Mouse (Mus musculus) gastrocnemius, postnatal 36 days (tissue): ENCODE data around the gene Themis3. TPM values are rescaled to one million over a fixed set of nuclear protein-coding genes. Genes with fewer than 3 reads are reported as not detected.
A peak's percentile ranks its signal among the peaks of the same experiment; 100 is the strongest.

Source experiments
- DNase-seq, 2 experiments: peaks; one replicate each; pipeline ENCODE4 v3.0.0; 2022
- intact Hi-C: fragments of 180-260 bp; cut with DNase I; formaldehyde crosslinking; loops from one replicate; pipeline ENCODE4 v1.15.1; 2025
- long read RNA-seq, 2 experiments: library from polyadenylated mRNA; stranded (forward); transcript quantifications; one replicate each; pipeline ENCODE4 v2.0.0; 2021
- total RNA-seq, 2 experiments: library from RNA; stranded (reverse); gene quantifications; 2 replicates each; pipeline ENCODE4 v1.2.3; 2021

Gene Themis3
- 1 to 10 TPM in 1 of 2 experiments, under 1 TPM in 1; 0.10 to 1.1 TPM for total RNA-seq
- long read RNA-seq, experiment 1, partial matches to known transcripts = 0 of 2 reads
- long read RNA-seq, experiment 1, other reads (novel, unspliced or antisense) = 2 of 2 reads
- long read RNA-seq, experiment 2, partial matches to known transcripts = 1 of 1 reads
- long read RNA-seq, experiment 2, other reads (novel, unspliced or antisense) = 0 of 1 reads

DNA sequence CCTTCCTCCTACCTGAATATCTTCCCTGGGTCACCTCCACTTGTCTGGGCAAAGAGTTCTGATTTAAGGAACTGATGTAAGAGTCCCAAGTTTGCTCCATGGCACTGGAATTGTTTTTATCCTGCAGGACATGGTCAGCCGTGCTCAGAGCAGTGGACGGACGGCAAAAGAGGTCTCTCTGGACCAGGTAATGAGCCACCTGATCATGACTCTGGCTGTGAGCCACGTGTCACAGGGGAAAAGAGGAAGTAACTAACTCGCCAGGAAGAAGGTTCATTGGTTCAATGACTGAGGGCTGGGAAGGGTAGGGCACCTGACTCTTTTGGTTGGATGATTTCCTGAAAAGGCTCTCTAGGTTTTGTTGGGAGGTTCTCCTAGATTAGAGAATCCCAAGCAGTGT is at the start of gene Themis3:
TSS of gene Themis3 (minus strand) at position 187 of the 400 bp plus-strand sequence.
- DNase-seq = no peak
- intact Hi-C loops = no loop called here

DNA sequence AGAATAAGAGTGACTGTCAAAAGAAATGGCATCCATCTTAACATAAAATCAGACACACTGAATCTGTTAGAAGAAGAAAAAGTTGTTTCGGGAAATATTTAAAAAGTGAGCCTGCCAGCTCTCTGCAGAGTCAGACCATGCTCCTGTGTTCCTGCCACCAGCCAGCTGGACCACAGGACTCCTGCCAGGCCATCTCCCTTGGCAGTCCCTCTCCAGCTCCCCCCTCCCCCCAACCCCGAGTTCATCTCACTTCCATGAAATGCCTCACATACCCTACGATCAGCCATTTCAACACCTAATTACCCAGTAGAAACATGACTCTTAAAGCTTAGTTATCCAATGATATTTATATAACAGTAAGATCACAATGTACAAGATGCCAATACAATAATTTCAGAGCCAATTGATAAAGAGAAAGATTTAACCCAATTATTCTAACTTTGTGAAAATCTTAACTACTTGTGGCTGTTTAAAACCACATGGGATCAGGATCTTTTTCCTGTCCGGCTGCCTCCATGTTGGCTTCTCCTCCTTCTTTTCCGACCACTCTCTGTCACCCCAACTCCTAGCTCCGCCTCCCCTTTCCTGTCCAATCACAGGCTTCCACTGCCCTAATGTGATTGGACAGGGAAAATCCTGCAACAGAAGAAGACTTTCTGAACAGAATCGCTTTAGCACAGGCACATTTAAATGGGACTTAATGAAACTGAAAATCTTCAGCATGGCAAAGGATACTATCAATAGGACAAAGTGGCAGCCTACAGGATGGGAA is 43.7 kb upstream of the Themis3 start:
- intact Hi-C loops = no loop called here
- DNase-seq = no peak

DNA sequence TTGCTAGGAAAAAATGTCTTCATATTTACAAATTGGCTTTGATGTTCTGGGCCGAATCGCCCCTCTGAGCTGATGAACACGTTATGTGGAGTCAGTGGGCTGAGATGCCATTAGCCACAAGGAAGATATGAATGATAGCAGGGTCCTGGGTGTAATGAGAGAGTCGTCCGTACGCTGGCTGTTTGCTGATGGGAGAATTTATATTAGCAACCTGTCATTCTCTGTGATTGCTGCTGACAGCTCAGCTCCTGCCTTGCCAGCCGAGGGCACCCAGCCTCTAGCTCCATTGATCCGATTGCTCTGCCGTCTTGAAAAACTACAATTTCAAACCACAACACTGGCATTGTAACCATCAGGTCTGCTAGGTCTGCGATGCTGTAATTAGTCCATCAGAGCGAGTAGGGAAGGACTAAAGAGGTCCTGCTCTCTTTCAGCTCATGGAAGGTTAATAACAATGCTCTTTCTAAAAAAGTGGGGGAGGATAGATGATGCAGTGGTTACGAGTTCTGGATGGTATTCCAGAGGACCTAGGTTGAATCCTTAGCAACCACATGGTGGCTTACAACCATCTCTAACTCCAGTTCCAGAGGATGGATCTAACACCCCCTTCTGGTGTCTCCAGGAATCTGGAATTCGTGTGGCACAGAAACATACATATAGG is 25.7 kb upstream of the Themis3 start:
- no peak for DNase-seq
- intact Hi-C loops = no loop called here

DNA sequence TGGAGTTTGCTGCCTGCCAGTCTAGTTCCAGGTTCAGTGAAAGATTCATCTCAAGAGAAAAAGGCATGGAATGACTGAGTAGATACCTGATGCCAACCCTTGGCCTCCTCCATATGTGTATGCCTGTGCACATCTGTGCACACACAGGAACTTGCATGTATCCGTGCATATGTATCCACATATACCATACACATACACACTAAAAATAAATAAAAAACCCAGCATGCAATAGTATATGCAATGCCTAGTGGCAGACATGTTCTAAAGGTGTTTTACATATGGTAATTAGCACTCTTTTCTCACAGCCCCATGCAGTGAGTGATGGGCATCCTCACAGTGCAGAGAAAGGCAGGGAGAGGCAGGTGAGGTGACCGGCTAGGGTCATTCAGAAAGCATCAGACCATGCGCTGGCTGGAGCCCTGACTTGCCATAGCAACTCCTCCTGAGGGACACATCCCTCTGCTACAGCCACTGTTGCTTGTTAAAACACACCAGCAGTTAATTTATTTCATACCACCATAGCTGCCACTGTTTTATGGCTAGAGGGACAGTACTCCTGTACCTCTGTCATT is 24.9 kb upstream of the Themis3 start:
- DNase-seq = no peak
- intact Hi-C loops = no loop called here

DNA sequence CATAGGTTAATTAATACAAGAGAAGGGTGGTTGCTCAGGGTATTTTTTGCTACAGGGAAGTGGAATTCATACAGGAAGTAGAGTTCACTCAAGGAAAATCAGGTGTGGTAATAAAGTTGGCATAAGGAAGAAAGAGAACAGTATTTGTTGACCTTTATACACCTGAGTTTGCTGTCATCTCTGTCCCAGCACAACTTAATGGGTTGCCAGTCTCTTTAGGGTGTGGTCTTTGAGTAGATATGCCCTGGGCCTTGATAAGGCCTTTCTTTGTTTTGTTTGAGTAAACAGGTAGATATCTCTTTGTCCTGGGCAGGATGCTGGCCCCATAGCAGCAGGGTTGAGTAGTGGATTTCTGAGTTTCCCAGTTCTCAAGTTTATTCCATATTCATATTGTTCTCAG is 15.6 kb upstream of the Themis3 start:
- DNase-seq = no peak
- intact Hi-C loops = no loop called here

DNA sequence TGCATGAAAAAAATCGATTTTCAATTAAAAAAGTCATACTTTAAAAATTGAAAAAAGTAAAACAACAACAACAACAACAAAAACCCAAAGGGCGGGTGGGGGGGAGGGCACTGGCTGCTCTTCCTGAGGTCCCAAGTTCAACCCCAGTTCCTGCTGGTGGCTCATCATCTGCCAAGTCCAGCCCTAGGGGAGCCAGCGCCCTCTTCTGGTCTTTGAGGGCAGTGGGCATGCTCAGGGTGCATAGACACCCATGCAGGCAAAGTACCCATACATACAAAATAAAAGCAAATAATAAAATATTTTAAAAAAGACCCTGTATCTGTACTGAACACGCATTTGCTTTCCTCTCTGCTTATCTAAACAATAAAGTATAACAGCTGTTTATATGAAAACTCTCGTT is 10.5 kb upstream of the Themis3 start:
- intact Hi-C loops = no loop called here
- no peak for DNase-seq

DNA sequence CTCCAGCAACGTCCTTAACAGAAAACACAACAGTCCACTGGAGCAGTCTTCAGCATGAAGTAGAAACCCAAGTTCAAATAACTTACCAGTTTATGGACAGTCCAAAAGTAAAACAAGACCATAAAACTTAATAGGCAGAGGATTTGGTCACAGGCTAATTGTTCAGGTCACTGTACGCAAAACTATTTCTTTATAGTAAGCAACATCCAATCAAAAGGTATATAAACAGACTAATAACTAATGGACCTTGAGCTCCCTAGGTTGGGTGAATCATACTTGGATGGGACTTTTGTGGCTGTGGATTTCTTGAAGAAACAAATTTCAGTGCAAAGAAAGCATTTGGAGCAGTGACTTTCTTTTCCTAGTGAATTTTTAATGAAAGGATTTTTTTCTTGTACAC is 6.8 kb upstream of the Themis3 start:
- intact Hi-C loops = no loop called here
- no peak for DNase-seq

DNA sequence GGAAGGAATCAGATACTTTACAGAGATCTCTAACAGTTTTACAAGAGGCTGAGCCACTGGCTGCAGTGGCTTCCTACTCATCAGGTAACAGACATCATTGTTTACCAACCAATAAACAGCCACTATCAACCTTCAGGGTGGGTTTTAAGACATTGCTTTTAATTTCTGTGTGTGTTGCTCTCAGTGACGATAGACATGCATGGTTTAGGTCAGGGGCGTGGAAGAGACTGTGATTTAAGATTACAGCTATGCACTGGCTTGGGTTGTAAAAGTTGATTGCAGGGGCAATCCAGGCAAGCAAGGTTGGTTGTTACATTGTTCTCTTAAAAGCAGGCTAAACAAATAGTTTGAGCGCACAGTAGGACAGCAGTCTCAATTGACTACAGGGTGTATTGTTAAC is 1.4 kb upstream of the Themis3 start:
- intact Hi-C loops = no loop called here
- DNase-seq = no peak

DNA sequence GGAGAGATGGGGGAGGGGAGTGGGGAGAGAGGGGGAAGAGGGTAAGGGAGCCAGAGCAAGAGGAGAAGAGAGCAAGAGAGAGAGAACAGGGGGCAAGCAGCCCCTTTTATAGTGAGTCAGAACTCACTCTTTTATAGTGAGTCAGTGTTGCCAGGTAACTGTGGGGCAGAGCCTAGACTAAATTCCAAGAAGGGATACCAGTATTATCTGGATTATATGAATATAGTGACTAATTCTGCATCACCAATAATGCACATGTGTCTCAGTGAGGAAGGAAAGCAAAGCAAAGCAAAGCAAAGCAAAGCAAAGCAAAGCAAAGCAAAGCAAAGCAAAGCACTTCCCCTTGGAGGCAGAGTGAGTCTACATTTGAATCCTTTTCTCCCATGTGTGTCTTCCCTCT is 835 bp upstream of the Themis3 start:
- intact Hi-C loops = no loop called here
- no peak for DNase-seq

DNA sequence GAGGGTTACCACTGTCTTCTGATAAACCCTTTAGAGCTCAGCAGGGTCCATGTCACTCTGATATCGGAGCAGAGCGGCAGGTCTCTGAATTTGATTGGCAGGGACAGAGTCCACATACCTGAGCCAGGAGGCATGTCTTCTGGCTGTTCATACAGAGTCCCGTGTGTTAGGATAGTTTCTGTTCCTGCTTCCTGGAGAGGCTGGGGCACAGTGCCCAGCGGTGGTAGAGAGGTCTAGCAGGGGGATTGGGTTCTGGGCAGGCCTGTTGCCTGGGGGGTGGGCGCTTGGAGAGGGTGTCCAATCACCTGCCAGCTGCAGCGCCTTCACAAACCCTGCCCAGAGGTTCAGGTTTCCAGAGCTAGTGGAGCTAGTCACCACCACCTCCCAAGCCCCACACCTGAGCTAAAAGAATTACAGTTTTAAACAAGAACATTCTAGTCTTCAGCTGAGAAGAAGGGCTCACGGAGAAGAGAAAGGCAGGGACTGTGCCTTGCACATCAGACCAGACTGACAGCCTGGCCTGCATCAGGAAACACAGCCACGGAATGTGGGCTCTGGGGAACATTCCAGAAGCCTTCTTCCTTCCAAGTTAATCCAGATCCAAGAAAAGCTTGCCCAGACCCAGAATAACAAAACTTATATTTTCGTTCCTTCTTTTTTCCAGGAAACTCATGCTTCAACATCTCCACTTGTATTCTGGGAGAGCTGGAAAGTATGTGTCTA is 3.9 kb downstream of the Themis3 start:
- DNase-seq = no peak

DNA sequence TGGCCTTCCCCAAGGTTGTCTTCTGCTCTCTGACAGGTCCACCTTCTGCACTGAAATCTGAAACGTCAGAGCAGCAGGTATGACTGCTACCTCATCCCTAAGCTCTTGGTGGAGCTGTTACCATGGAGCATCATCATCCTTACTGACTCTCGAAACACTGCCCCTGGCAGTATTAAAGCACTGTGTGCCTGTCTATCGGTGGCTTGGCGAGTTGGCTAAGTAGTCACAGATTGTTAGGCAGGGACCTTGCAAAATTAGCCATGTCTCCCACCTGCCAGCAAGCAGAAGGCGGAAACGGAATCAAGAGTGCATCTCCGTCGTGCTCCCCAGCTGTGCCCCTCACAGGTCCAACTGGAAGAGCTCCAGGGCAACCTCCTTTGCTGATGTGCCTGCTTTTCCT is 4.6 kb downstream of the Themis3 start:
- DNase-seq = no peak
- intact Hi-C loops = no loop called here

More for the DNA sequence above, 3.9 kb downstream of the Themis3 start:
- intact Hi-C loops = no loop called here

DNA sequence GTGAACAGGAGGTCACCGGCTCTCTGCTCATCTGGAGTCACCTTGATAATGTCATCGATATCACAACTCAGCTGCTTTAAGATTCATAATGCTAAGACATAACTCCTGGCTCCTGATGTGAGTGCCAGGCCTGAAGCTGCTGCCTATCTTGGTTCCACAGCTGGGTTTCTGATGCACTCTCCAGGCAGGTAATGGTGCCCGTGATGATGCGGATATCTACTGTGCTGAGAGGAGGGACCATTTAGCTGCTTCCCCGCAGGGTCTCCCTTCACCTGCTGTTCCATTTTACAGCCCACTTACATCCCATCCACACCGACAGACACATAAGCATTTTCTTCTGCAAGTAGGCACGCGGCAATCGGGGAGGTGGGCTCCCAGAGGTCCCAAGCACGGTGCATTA is 7.7 kb downstream of the Themis3 start:
- no peak for DNase-seq
- intact Hi-C loops = no loop called here

DNA sequence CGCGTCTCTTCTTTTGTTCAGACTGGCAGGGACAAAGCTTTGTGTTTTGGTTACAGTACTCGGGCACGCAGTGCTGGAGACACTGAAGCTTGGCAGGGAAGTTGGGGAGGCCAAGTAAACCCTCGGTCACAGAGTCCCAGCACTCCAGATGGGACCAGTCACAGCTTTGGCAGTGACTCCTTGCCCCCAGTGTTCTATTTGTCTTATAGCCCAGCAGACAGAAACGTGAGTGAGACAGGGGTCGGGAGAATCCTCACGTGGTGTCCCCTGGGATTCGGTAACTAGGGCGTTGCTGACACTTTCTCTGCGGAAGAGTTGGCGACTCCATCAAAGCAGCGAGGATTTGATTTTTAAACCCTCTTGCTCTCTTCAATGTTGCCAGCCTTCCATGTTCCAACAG is 8.3 kb downstream of the Themis3 start:
- no peak for DNase-seq
- intact Hi-C loops = no loop called here

DNA sequence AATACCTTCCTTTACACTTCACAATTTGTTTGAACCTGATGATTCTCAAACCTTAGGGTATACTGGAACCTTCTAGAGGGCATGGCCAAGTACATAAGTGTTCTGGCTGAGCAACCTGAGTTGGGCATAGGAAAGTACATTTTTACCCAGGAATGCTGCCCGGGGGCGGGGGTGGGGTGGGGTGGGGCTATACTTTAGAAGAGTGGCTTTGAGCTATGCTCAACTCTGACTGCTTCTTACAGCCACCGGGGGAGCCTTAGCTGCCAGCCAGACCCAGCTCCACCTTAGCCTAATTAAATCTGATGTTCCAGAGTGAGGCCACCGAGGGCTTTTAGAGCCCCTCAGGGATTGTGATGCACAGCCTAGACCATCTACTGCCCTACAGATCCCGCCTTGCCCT is 13.4 kb downstream of the Themis3 start:
- intact Hi-C loops = no loop called here

DNA sequence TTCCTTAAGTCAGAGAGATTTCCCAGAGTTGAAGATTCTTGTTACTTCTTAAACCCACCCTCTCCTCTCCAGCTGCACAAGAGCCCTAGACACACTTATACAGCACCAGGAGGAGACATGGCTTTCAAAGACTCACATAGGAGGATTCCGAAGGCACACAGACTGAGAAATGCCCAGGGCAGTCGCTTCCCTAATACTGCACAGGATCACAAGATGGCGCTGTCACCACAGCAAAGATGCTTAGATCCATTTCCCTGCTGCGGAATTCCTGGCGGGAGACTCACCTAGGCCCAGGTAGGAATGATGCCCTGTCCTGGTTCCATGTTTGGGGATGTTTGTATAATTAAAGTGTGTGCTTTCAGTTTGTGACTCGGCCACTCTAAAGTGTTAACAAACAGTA is 16.4 kb downstream of the Themis3 start:
- intact Hi-C loops = loop anchor here (5.0 to 10.0 kb wide), 5 partner anchors 177 to 1257 kb away; no protein-coding TSS in a partner anchor
- DNase-seq = no peak

More for the DNA sequence above, 13.4 kb downstream of the Themis3 start:
- no peak for DNase-seq

DNA sequence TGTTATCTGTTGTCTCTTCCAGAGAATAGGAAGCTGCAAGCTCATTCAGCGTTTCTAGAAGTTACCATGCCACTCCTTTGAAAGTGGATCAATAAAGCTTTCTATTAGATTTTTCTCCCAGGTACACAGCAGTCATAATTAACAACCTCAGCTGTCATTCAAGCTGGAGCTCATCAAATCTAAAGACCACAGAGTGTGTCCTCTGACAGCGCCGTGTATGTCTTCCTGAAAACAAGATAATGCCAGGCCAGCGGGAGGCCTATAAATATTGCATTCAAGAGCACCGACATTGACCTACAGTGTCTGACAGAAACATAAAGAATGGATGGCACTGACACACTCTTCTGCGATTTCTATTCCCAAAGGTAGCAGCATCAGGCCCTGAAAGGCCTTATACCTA is 16.9 kb downstream of the Themis3 start:
- no peak for DNase-seq
- intact Hi-C loops = loop anchor here (5.0 to 10.0 kb wide), 5 partner anchors 177 to 1257 kb away; no protein-coding TSS in a partner anchor

DNA sequence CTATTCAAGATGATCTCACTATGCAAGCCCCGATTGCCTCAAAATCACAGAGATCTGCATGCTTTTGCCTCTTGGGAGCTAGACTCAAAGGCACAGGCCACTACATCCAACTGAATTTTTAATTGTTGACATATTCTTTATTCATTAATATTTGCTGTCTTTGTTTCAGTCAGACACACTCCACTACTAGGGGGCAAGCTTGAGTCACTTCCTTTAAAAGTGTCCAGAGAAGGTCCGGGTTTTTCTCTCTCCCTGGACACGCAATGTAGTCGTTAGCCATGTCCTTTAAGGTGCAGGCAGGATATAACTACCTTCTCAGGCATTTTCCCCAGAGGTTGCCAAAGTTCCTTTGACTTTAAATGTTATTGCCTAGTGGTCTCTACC is 21.8 kb downstream of the Themis3 start:
- intact Hi-C loops = loop anchor here (10.0 kb wide), 4 partner anchors 182 to 1262 kb away; no protein-coding TSS in a partner anchor
- peak in 1 of 2 experiments; percentile 17 for DNase-seq

DNA sequence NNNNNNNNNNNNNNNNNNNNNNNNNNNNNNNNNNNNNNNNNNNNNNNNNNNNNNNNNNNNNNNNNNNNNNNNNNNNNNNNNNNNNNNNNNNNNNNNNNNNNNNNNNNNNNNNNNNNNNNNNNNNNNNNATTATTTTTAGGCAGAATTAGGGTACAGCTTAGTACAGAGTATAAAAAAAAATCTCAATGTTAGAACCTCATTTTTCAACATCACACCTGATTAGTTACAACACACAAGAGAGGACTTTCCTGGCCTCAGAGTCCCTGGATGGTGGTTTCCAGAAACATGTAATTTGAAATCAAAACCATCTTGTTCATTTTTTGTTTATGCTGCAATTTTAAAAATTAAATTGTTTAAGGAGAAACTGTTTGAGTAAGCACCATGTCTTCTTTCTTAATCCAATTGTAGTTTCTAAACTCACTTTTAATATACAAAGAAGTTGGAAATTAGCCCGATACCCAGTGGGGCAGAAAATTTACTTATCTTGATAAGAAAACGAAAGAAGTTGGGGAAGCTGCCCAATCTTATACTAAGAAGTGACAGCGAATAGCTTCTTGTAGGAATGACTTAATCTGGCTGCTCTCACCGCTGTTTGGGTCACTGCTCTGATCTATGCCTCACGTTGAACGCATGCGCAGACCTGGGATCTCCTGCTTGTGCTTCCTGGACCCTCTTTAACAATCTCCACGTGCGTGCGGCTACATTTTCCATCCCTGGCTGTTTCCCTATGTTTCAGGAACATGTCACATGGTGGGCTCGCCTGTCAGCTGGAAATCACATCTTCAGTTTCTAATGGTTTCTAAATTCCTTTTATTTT is 22.4 kb downstream of the Themis3 start:
- intact Hi-C loops = loop anchor here (10.0 kb wide), 4 partner anchors 183 to 1263 kb away; no protein-coding TSS in a partner anchor
- no peak for DNase-seq

DNA sequence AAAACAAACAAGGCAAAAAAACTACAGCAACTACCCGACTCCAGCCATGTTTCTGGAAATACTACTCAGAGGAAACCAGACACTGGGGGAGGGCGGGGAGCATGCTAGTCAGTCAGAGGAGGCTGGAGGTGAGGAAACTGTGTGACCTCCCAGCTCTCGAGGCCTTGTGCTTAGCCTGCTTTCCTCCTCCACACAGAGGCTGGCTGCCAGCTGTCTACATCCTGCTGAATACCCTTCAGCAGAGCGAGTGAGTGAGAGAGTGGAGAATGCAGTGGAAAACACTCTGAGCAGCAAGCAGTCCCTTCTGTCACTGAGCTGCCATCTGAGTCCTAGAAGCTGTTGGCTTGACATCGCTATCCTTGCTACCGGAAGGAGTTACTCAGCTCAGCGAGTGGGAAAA is 30.2 kb downstream of the Themis3 start:
- DNase-seq = no peak
- intact Hi-C loops = no loop called here

DNA sequence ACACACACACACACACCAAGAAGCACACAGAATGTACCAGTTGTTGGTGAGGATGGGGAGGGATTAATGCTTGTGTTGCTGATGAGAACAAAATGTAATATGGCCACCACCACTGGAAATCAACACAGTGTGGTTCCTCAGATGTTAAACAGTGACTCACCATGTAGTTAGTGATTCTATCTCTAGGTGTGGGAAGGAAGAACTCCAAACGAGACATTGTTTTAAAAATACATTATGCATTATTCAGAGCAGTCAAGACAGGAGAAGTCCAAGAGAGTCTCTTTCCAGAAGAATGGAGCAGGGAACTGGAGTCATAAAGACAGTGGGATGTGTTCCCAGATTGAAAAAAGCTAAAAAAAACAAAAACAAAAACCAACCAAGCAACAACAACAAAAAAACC is 30.9 kb downstream of the Themis3 start:
- intact Hi-C loops = no loop called here
- DNase-seq = no peak
